Mouse (Mus musculus) olfactory bulb, adult 2 months (tissue): ENCODE measurements around the gene Adck1.

Experiments used
- CTCF ChIP-seq: fragments of 200-500 bp; IDR thresholded peaks from 2 replicates; pipeline ENCODE4 v1.5.1; 2012; ENCODE audit warnings: low read depth, mild to moderate bottlenecking, low read length, moderate library complexity; ENCODE audit not compliant: insufficient read depth
- POLR2A ChIP-seq: fragments of 200-500 bp; IDR thresholded peaks from 2 replicates; pipeline ENCODE4 v1.6.1; 2012; ENCODE audit warnings: mild to moderate bottlenecking, low read depth, low read length, moderate library complexity; ENCODE audit not compliant: insufficient read depth

DNA sequence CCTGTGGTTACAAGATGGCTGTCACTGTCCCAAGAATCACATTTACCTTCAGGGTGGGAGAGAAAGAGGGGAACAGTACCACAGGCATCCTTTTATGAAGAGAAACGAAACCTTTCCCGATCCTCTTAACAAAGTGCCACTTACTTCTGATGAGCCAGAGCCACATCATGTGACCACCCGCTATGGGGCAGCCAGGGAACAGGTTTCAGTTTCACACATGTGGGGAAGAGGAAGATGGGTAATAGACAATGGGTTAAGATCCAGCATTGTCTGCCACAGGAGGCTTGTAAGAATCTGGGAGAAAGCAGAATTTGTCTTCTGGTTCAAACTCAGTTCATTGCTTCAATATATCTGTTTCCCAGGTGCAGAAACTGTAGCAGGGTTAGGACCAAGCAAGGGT lies 85.1 kb downstream of the Adck1 start:
- no peak for TF ChIP-seq POLR2A
- no peak for TF ChIP-seq CTCF
